Mouse (Mus musculus) ES-E14 (cell line): ENCODE measurements around the gene Med27.

Experiments
- CHD2 ChIP-seq: IDR thresholded peaks from 2 replicates; pipeline ENCODE4 v1.6.1; 2014; ENCODE audit warnings: mild to moderate bottlenecking, low read depth, low read length, inconsistent platforms
- HCFC1 ChIP-seq: IDR thresholded peaks from 2 replicates; pipeline ENCODE4 v1.6.1; 2012; ENCODE audit warnings: low read length, inconsistent platforms, borderline replicate concordance; ENCODE audit not compliant: insufficient read depth
- ZC3H11A ChIP-seq: IDR thresholded peaks from 2 replicates; pipeline ENCODE4 v1.6.1; 2012; ENCODE audit warnings: low read depth, mild to moderate bottlenecking, inconsistent platforms, low read length, borderline replicate concordance

DNA sequence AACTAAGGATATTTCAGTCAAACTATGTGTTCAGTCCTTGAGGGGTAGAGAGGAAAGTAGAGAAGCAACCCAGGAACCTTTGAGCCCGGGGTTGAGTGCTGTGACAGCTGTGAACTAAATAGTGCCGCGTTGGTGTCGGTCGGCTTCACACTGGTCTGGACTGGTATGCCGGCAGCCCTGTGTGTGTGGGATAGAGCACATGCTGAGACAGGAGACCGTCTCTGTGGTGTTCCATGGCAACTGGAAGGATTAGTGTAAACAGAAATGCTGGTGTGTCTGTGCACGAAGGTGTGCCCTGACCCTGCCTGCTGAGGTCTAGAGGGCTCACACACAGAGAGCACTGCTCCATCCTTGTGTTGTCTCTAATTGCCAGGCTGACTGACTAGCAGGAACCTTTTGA, 135.2 kb downstream of the Med27 start:
- no peak for TF ChIP-seq ZC3H11A
- TF ChIP-seq HCFC1, result no peak
- TF ChIP-seq CHD2, result no peak
